Mouse (Mus musculus) heart, adult 11 months (tissue): Measurements from ENCODE around the gene Tspan11.

Experiments used
- DNase-seq: peaks from one replicate; pipeline ENCODE4 v3.0.0; 2022

The Tspan11 gene

DNA sequence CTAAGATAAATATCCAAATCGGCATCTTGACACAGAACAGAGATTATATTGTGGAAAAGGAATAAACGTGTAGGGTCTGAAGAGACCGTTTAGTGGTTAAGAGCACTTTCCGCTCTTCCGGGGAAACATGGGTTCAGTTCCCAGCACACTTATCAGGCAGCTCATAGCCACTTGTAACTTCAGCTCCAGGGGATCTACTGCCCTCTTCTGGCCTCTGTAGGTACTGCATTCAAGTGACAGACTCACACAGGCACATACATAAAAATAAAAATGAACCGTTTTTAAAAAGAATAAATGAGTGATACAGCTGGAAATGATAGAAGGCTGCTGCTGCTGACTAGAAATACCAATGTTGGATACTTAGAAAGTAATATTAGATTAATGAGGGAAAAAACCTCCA, 7.9 kb upstream of the Tspan11 start:
- DNase-seq, result no peak

DNA sequence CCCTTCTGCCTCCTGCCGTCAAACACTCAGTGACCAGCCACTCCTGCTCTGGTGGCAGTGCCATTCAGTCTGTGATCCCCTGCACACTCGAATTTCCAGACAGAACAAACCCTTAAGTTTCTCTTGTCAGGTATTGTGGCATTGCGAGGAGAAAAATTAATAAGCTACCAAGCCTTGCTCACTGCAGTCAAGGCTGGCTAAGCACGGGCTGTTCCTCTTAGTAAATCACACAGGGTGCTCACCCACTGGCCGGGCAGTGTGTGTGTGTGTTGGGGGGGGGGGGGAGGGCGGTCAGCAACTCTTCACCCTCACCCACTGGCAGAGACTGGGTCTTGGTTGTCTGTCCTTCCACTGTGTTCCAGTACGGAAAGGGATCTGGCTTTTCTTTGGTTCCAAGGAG, 473 bp upstream of the Tspan11 start:
- DNase-seq, result no peak

DNA sequence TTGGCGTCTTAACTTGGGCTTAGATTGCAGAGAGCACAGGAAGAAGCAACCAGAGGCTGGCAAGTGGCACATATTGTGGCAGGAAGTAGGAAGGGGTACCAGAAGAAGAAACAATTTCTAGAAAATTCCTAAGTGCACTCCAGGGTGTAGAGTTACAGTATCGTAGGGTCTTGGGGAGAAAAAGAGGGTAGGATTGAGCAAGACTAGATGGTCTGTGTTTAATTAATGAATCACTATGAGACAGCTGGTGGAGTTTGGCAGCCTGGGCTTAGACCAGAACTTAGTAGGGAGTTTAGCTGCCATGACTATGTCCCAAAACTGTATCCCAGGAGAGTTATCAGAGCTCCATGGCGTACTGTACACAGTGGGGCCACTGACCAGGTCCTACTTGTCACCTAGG, 1.2 kb downstream of the Tspan11 start:
- DNase-seq, result no peak

DNA sequence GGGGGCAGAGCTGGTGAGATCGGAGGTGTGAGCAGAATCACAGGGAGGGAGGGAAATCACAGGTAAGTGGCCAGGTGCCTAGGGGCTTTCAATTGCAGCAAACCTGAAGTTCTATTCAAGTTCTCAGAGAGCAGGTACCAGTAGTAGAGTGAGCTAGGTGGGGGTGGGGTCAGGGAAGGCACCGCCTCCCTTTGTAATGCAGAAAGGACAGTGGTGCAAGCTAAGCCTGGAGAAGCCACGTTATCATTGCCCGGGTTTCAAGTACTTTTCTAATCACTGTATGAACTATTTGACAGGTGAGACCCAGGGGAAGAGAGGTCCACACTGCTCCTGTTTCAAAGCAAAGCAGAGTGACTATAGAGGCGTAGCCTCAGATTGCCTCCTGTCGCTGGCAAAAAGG, 6.2 kb downstream of the Tspan11 start:
- DNase-seq, result no peak

DNA sequence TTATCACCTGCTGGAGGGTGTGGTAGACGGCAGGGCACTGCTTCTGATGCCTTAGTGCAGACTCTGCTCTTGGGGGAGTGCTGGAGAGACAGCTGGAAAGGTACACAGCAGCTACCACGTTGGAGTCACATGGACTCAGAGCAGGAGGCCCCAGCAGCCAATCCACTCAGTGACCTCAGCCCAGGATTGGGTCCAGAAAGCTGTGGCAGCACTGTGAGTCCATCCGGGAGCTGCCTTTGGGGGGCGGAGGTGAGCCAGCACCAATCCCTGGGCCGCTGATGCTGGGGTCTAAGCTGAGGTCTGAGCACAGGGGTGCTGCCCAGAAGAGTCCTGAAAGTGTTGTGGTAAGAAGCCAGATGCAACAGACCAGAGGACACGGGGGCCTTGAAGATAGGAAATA, 7.6 kb downstream of the Tspan11 start:
- DNase-seq, result no peak

DNA sequence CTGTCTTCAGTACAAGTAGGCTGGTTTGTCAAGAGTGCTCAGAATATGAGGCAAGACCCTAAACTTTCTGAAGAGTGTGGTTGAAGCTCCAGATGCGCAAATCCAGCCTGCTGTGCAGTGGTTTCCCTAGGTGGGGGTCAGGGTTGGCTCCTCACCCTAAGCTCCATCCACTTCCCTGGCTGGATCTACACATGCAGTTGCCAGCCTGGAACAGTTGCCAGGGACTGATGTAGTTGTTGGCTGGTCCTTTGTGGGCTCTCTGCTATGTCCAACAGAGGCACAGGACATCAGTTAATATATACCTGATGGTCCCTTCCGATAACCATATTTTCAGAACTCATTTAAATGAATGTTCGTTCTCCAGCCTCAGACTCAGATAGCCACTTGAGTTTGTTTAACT, 9.0 kb downstream of the Tspan11 start:
- no peak for DNase-seq

DNA sequence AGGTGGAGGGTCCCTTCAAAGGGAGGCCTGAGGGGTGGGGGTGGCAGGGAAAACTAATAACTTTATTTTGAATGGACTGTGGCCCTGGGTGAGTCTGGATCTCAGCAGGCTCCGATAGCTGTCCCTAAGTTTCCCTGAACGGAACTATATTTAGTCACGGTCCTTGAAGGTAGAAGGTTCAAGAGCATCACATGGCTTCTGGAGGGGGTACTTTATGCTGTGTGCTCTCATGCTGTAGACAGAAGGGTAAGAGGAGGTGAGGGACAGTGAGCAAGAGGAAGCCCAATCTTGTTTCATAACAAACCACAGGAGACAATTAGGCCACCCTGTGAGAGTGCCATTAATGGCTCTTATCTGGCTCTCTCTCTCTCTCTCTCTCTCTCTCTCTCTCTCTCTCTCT, 10.0 kb downstream of the Tspan11 start:
- no peak for DNase-seq

DNA sequence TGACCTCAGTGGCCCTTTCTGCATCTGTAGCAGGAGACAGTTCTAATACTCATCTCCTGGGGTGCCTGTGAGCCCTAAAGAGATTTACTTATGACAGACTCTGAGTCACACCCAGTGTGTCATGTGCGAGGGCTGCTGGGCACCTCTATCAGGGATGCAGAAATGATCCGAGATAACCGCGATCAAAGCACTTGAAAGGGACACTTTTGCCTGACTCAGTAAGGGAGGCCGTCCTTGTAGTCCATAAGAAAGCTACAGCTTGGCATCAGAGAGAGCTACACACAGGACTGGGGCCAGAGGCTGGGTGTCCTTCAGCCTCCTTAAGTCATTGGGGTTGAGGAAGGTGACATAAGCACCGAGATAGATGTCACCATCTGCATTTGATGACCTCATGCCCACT, 12.7 kb downstream of the Tspan11 start:
- DNase-seq, result no peak

DNA sequence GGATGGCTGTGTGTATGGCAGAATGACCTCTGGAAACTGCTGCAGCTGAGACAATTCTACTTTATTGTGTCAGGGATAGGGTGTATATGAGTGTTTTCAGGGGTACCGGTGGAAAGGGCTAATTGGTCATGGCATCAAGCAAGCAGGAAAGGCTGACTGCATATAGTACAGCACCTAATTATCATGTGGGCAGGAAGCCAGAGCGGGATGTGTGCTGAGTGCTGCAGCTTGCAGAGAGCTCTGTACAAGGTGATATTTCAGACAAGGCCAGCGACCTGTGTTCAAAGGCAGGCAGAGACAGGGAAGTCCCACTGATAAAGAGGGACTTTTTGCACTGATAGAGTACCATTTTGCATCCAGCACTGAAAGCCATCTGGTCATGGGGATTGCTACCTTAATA, 13.9 kb downstream of the Tspan11 start:
- no peak for DNase-seq

DNA sequence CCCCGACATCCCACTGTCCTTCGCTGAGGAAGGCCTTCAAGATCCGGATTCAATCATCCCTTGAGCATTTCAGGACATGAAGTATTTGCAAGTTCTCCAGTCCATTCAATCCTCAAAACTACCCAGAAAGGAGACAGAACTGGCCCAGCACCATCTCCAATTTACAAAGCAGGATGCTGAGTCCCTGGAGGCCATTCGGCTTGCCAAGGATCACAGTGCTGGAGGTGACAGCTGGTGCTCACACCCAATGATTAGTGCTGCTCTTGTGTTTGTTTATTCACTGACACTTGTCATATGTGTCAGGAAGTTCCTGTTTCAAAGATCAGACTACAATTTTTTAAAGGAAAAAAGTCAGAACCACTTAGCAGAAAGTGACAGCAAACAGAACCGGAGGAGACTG, 14.3 kb downstream of the Tspan11 start:
- DNase-seq, result peak; percentile 96

DNA sequence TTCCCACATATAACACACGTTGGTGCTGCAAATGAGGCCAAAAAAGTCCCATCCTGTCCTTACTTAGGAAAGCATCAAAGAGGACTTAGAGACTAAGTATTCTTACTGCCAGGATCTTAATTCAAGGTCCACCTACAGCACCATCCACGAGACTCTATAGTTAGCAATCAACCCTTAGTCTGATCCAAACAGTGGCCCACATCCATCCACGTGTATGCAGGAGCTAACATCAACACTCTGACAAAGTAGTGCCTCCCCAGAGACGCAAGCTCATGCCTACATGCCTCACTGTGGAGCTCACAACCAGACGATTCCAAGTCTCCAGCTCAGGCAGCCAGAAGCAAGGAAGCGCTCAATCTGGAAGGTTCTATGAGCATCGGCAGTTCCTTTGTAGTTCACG, 15.2 kb downstream of the Tspan11 start:
- DNase-seq, result no peak

DNA sequence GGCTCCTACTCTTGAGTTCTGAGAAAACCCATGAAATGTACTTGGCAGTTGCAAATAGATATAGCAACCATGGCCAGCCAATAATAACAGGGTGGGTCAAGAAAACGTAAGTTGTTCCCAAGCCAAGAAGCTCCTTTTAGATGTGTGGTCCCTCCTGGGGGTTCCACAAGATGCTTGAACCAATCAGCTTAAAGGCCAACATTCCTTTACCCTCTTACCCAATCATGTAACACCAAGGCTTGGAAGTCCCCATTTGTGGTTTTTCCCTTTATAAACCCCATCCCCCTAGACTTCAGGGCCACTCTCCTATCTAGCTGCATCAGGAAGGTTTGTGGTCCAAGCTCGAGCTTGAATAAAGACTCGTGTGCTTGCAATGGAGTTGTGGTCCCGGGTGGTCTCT, 23.2 kb downstream of the Tspan11 start:
- DNase-seq, result no peak

DNA sequence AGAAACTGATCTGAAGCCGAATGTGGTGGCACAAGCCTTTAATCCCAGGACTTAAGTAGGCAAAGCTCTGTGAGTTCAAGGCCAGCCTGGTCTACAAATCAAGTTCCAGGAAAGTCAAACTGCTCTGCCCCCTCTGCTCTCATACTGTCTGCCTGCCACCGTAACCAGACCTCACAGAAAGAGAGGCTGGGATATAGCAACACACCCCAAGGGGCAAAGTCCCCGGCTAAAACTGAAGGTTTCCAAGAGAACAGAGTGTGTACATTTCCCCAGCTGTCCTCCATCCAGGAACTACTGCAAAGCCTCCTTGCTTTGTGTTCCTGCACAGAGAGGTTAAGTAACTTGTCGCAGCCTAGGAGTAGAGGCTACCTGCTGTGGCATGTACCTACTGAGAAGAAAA, 24.3 kb downstream of the Tspan11 start:
- DNase-seq, result no peak

DNA sequence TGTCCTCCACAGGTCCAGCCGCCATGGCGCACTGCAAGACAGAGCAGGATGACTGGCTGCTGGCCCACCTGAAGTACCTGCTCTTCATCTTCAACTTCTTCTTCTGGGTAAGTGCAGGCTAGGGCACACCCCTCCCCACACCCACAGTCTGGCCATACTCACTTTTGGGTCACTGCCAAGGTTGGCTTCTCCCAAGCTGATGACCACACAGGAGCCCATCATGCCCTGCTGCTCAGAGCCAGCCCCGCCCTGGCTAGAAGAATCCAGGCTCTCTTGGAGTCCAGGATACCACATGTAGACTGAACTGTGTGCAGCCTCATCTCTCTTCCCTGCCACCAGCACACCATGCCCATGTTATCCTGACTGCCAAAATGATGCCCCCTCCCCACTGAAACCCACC, 25.5 kb downstream of the Tspan11 start:
- no peak for DNase-seq

DNA sequence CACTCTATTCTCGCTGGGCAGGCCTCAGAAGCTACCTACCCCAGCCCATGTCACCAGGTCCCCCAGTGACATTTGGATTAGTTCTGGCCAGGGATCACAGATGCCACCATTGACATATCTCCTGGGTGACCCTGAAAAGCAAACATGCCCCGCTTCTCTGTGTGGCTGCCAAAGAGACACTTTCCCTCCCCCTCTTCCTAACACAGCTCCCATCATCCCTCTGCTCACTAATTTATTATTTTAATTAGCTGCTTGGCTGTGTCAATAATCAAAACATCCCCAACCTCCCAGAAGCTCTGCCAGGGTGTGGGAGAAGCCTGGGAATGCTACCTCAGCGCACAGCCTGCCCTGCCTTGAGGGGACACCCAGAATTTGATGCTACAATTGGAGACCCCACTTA, 29.6 kb downstream of the Tspan11 start:
- DNase-seq, result no peak

DNA sequence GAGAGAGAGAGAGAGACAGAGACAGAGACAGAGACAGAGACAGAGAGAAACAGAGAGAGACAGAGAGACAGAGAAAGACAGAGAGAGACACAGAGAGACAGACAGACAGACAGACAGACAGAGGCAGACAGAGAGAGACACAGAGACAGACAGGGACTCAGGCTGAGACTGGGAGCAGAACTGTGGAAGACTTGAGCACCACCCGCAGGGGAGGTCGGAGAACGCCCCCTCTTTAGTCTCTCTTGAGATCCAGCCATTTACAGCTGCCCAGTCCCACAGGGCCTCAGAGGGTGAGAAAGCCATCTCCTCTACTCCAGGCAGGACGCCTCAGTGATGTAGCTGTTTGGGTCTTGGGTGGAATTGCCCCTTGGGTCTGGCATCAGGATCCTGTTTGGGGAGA, 30.3 kb downstream of the Tspan11 start:
- DNase-seq, result no peak

DNA sequence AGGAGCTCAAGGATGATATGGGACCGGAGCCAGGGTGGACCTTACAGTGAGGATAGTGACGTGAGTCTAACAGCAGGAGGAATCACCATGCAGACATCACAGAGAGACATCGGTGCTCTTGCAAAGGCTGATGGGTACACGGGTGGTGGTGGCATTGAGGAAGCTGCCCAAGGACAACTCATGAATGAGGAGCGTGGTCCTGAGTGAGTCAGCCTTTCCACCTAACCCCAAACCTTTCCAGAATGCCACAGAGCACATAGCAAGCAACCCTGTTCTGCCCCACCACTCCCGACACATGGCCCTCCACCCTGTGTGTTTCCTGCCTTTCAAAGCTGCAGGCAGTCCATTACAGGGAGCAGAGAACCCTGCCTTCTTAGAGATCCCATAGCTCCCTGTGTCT, 32.1 kb downstream of the Tspan11 start:
- no peak for DNase-seq

DNA sequence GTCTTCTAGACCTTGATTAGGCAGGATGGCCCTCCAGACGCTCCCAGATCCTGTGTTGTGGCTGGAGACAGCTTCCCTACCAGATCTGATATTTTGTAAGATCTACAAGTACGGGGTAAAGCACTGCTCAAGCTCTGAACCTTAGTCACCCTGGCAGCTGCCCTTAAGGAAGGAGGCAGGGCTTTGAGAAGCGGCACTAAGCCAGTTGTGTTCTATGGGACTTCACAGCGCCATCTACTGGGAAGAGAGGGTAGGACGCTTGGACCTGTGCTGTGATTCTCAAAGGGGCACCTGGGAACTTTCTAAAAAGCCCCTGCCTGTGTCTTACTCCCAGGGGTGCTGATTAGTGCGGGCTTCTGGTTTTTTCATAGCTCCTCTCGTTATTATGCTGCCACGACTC, 33.3 kb downstream of the Tspan11 start:
- peak; percentile 97 for DNase-seq

DNA sequence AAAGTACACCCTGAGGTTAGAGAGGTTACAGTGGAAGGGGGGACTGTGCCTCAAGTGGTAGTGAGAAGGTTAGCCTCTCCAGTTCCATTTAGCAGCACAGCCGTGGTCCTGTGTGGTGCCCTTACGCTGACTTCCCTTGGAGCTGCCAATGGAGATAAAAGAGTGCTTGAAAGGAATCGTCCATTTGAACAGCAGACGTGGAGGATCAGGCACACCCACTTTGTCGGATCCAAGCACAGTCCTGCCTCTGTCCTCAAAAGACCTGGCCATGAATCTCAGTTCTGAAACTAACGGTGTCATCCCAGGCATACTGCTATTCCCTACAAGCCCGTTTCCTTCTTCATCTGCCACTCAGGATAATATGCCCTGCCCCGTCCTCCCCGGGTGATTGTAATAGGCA, 34.6 kb downstream of the Tspan11 start:
- DNase-seq, result no peak

DNA sequence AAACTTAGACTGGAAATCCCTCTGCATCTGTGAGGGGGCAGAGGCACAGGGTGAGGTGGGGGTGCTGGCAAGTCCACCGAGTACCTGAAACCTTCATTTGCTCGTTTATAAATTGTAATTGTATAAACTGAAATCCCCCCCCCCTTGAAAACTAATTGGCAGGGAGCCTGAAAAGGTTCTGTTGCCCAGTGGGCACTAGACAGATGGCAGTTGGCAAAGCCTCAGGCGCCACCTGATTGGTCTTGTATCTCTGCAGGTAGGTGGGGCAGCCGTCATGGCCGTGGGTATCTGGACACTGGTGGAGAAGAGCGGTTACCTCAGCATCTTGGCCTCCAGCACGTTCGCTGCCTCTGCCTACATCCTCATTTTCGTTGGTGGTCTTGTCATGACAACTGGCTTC, 35.9 kb downstream of the Tspan11 start:
- no peak for DNase-seq

DNA sequence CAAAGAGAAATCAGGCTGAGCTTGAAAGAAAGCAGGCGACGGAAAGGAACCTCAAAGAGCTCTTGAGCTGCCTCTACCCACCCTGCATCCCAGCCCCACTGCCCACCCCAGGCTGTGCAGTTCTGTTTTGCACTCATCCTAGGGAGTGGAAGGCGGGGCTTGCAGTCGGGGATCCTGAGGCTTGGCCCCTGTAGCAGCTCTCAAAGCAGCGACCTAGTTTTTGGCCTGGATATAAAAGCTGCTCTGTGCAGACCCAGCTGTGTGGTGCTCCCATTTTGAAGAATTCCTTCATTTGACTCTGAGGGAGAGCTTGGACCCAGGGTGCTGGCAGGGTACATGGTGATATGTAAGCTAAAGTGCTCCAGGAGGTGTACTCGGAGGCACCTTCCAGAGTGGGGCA, 37.4 kb downstream of the Tspan11 start:
- no peak for DNase-seq

DNA sequence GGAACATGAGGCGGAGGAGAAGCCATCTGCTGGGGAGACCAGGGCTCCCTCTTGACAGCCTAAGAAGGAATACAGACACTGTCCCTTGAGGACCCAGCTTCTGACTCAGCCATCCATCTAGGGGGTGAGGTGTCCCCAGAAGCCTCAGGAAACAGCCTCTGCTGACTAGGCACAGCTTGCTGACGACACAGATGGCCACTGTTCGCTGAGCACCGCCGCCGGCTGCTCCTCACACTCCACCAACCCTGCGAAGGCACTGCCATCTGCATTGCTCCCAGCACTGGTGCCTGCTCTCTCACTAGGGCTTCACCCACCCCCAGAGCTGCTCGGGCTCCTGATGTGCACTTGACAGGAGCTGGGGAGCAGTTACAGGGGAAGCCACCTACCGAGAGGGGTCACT, 38.5 kb downstream of the Tspan11 start:
- DNase-seq, result no peak

DNA sequence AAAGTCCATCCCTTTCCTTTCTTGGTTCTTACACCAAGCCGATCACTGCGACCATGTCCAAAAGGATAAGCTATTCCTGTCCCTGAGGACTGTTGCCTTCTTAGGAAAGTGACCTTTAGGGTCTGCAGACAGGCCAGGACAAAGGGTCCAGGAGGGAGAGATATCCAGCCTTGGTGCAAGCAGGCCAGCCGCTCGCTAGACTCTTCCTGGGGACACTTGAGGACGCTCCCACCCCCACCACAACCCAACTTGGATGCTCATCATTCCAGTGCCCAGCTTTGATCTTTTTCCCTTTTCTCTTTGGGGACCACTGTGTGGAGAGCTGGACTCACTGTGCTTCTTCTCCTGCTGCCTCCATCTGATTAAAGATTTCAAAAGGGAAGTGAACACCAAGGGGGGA, 41.3 kb downstream of the Tspan11 start:
- DNase-seq, result no peak

DNA sequence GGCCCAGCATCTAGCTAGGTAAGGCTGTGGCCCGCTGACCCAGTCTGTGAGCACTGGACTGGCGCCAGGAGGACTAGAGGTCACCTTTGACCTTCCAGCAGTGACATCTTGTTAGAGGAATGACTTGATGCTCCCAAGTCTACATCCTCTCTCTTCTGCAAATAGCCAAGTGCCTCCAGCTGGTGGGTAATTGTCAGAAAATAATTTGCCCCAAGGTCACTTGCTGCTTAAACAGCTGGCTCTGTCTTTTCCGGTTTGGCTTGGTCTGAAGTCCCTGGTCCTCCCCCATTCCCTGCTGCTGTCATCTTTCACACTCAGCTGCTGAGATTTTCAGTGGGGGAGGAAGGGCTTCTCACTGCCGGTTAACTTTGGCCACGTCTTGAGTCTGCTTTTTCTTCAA, 45.3 kb downstream of the Tspan11 start:
- DNase-seq, result peak; percentile 94

DNA sequence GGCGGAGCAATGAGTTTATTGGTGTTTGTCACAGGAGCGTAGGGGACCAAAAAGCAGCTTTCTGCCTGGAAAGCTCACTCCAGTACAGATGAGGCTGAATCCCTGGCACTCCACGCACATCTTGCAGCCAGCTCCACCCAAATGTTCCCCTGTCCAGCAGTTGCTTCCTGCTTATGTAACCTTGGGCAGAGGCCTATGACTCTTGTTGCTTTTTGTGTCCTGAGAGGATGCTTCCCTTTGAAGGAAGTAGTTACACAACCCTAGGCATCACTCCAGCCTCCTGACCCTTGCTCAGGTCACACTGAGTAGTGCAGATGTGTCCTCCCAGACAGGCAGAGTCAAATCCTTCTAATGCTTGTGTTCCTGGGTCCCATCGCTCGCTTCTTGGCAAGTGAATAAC, 46.5 kb downstream of the Tspan11 start:
- DNase-seq, result peak; percentile 96

DNA sequence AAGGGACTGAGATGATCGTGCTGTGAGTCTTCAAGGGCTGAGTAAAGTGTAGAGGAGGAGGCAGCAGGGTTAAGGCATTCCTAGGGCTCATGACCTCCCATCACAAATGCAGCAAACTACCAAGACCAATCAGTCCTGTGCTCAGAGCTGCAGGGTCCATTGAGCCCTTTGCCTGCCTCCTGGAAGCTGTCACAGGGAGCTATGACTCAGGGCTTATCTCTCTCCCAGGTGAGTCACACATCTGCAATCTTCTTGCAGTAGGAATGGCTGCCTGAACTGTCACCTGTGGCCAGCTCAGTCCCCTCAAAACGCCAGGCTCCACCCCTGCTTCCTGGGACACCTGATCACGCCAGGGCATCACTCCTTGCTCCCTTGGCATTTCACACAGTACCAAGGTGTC, 47.7 kb downstream of the Tspan11 start:
- no peak for DNase-seq

DNA sequence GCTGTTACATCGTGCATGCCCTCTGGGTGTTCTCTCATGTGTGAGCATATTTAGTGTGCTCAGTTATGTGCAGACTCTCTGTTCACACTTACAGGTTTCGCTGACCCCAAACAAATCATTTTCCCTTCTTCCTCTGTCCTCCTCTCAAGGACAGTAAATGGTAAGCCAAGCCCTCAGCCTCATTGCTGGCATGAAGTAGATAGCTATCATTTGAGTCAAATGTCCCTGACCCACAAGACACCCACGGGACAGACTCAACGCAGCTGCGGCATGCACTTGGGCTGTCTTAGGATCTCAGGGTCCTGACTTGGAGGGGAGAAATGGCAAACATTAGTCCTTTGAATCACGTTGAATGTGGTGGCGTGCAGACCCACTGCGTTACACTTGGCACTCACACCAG, 55.0 kb downstream of the Tspan11 start:
- DNase-seq, result no peak
